Mouse (Mus musculus) granulocyte monocyte progenitor cell, adult 5-6 weeks (primary cell): Measurements from ENCODE around the gene Urb1. TPM values are rescaled to one million over a fixed set of nuclear protein-coding genes. Genes with fewer than 3 reads are reported as not detected.
A peak's percentile ranks its signal among the peaks of the same experiment; 100 is the strongest.

Experiments
- ATAC-seq: replicated peaks from 2 replicates; pipeline ENCODE4 v1.8.0; 2016; ENCODE audit warnings: mild to moderate bottlenecking, moderate TSS enrichment, inconsistent platforms; ENCODE audit not compliant: poor library complexity, severe bottlenecking
- total RNA-seq, 2 experiments: library from RNA; stranded (forward) in 1 of 2; stranded (reverse) in 1 of 2; fragments of 200-712, 200-1000 nt in 1 of 2; fragments of >200 nt in 1 of 2; fragmentation: Nextera tagmentation in 1 of 2; gene quantifications; 2 replicates each; pipeline ENCODE4 v1.2.3; 2014 to 2017

The Urb1 gene
- total RNA-seq (2014; fragmentation: Nextera tagmentation) (22.6 and 23.4 TPM in 2 replicates), total RNA-seq (2017) (12.1 and 15.2 TPM in 2 replicates)

GRCm38 (mm10) chr16:90809975-90810715, at the start of gene Urb1:
Gene Urb1 (minus strand): TSS chr16:90810413.
- peak; percentile 96 for ATAC-seq

DNA sequence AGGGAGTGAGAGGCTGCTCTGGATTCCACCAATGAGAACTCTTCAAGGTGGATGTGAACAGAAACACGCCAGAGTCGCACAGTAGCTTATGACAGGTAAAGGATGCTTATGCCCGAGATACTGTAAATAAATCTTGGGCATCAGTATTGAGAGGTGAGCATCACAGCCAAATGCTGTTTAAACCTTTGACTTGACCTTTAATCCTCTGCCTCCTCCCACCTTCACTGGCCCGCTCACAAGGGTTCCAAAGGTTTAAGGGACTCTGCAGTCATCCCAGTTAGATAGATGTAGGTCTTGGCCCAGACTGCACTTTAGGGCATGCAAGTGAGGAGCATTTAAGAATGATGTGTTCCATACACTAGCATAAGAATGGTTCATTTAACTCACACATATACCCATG, 48.0 kb upstream of the Urb1 start:
- ATAC-seq = no peak

DNA sequence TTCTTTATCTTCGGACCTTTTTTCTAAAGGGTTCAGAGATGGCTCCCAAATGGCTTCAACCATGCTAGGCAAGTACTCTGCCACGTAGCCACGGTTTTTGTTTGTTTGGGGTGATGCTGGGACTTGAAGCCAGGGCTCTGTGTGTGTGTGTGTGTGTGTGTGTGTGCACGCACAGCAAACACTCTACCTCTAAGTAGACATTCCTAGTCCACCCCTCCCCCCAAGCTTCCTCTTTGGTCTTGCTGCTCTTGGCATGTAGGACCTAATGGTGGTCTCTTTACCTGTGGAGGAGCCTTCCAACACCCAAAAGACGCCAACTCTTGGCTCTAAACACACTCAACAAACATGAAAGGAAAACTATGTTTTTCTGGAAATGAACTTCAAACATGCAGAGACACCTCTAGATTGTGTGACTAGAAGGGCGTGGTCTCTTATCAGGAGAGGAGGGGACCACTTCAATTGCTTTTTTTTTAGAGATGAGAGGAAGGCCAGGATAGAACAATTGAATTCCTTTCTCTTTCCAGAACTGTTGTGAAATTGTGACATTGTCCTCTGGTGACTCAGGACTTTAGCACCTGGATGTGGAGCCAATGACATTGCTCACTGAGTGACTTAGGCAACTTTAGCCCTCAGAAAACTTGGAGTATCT, 46.5 kb upstream of the Urb1 start:
- no peak for ATAC-seq

DNA sequence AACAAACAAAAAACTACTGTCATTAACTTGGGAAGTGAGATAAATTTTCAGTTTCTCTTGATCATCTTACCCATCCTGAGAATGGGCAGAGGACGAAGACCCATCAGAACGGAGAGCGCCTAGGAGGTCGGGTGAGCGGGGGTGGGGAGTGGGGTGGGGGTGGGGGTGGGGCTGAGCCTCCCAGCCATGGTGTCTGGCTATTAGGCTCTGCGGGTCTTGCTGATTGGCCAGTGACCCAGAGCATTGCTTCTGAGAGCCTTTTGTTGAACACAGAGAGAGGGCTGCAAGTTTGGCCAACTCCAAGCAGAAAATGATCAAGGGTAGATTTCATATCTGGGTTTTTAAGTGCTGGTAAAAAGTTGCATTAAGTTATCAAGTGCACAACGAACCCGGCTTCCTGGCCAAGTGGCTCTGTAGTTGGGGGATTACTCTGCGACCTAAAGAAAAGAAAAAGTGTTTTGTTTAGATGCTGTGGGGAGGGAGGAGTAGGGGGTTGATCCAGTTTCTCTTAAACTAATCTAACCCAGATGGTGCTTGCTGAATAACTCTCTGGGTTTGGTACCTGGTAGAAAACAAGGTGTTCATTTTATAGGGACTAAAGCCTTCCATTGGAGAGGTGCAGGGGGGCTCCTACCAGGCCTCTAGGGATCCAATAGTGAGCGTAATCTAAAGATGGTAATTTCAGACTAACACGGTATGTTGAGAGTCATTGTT, 41.6 kb upstream of the Urb1 start:
- ATAC-seq = no peak

- ATAC-seq = no peak
Observed at GRCm38 (mm10) chr16:90850881-90851280, 40.7 kb upstream of the Urb1 start.

DNA sequence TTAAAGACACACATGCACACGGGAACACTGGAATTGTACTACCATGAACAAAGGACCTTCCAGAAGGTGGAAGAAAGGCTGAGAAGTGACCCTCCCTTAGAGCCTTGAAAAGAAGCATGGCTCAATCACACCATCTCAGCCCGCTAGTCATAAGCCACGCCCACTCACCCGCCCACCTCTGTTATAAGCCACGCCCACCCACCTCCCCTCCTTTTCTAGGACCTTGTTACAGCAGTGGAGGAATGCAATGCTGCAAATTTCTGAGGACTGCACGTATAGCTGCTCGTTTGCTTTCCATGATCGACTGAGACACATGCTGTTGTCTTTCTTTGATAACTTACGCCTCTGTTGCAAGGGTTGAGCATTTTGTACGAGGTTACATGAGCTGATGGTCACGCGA, 39.0 kb upstream of the Urb1 start:
- ATAC-seq = 0 out of 2 replicates have a peak, but pooled peaks have one; percentile 25

GRCm38 (mm10) chr16:90848697-90849096, 38.5 kb upstream of the Urb1 start:
- no peak for ATAC-seq

DNA sequence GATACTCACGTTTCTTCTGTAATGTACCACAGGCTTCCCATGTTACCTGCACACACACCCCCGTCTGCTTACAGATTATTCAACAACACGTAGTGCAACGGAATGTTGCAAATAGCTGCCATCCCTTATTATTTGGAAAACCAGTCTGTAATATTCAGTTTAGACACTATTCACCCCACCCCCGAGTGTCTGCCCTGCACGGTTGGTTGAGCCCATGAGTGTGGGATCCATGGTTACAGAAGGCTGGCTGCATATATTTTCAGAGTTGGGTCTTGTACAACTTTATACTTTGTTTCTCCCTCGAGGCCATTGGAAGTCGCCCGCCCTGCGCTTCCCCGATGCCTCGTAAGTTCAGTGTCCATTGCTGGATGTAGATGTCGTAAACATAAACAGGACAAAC, 35.4 kb upstream of the Urb1 start:
- no peak for ATAC-seq

- no peak for ATAC-seq
Observed at GRCm38 (mm10) chr16:90845038-90845437, 34.8 kb upstream of the Urb1 start.

DNA sequence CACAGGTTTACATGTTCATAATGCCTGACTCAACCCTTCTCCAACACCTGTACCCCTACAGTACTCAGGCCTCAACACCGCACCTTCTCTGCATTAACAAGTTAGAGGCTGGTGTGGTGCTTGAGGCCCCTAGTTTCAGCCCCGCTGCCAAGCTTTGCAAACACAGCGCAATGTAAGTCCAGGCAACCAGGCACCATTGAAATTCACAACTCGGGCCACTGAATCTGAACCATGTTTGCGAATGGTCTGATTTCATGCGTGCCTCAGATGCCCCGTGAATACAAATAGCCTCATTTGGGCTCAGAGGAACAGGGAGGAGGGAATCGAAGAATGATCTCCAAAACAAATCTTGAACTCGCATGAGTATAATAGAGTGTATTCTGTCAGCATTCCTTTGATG, 32.0 kb upstream of the Urb1 start:
- ATAC-seq = no peak

GRCm38 (mm10) chr16:90837431-90837830, 27.2 kb upstream of the Urb1 start:
- no peak for ATAC-seq

- ATAC-seq = no peak
Observed at GRCm38 (mm10) chr16:90833041-90833791, 23.0 kb upstream of the Urb1 start.

GRCm38 (mm10) chr16:90832495-90832894, 22.3 kb upstream of the Urb1 start:
- ATAC-seq = no peak

DNA sequence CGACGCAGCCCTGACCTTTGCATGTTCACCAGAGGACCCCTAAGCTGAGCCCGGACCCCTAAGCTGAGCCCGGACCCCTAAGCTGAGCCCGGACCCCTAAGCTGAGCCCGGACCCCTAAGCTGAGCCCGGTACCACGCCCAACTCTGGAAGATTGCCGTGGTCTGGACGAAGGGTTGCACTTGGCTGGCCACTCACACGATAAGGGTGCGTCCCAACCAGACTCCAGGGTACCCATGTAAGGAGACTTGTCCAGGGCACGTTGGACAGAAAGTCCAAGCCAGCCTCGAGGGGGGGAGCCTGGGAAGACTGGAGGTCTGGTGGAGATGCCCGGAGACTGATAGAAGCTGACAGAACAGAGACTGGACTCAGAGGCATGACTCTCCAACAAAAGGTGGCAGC, 21.5 kb upstream of the Urb1 start:
- ATAC-seq = no peak

- ATAC-seq = peak; percentile 50
Observed at GRCm38 (mm10) chr16:90830686-90831439, 20.6 kb upstream of the Urb1 start.

DNA sequence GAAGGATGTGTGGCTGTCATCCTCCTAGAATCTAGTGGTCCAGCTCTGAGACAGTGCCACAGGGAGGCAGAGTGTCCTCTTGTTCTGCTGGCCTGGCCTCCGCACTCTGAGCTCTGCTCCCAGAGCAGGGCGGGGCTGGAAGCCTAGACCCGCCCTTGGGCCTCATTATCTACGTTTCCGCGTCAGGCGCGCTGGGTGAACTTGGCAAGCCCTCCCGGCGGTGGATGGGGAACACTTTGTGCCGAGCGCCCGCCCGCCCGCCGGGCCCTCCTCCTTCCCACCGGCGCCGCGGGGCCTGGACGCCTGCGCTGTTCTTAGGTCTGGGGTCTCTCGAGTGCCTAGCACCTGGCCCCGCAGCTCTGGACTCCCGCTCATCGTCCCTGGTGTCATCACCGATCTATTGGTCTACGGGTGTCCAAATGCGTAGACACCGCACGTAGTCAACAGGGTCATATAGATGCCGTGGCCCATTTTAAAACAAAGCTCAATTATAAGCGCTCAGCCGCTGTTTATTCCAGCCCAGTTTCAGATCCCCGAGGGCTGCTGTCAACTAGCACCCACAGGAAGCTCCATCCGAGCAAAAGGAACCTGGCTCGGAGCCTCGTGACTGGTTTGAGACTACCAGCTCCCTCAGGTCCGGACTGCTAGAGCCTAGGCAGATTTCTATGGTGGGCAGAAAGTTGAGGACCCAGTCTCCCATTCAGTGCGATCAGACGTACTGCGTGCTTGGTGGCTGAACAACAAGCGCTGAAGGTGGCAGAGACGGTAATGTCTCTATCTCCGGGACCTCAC, 19.9 kb upstream of the Urb1 start:
- peak; percentile 82 for ATAC-seq

DNA sequence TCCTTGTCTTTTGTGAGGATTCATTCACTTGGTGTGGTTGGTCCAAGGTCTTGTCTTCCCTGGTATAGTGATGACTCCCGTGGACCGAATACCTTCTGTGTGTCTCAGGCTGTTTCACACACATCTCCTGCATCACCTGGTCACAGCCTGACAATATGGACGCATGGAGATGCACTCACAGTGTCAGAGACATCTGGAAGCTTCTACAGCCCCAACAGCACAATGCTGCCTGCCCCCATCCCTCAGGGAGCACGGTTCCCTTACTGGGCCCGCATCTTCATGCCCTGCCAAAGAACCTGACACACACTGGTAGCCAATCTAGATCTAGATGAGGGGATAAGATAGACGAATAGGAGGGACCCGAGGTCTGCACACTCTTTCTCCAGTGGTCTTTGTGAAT, 18.9 kb upstream of the Urb1 start:
- ATAC-seq = no peak

GRCm38 (mm10) chr16:90827498-90827897, 17.3 kb upstream of the Urb1 start:
- no peak for ATAC-seq

GRCm38 (mm10) chr16:90826457-90826856, 16.2 kb upstream of the Urb1 start, which contains the start of gene Eva1c:
Gene Eva1c (plus strand): TSS chr16:90826719.
- no peak for ATAC-seq
